Mouse (Mus musculus) embryonic facial prominence, embryonic 11.5 days (tissue): ENCODE data around the gene 2510002D24Rik. TPM values are rescaled to one million over a fixed set of nuclear protein-coding genes. Genes with fewer than 3 reads are reported as not detected.

Source experiments
- polyA plus RNA-seq: library from polyadenylated mRNA; unstranded; fragments of >200 nt; fragmentation: Nextera tagmentation; extraction: Ambion mirVana; gene quantifications from 2 replicates; pipeline ENCODE4 v1.2.1, GENCODE M21; 2014

Gene 2510002D24Rik
- polyA plus RNA-seq, 1 experiment from 2014 or later: 16.4 TPM

Other genes with a start within 250 kb of the 2510002D24Rik start
- 6.3 and 6.8 TPM in 2 replicates for gene Tbx1, start 245.9 kb upstream of the 2510002D24Rik start, polyA plus RNA-seq
- gene Gp1bb, start 214.2 kb upstream of the 2510002D24Rik start, polyA plus RNA-seq: 5.8 and 6.4 TPM in 2 replicates
- gene Gm49601, start 210.2 kb upstream of the 2510002D24Rik start, polyA plus RNA-seq: 1.1 and 3.0 TPM in 2 replicates
- gene Sept5, start 206.6 kb upstream of the 2510002D24Rik start, polyA plus RNA-seq: 33.7 and 39.9 TPM in 2 replicates
- gene Cldn5, start 59.7 kb upstream of the 2510002D24Rik start, polyA plus RNA-seq: 21.4 and 23.1 TPM in 2 replicates
- 82.1 and 84.7 TPM in 2 replicates for gene Ufd1, start 24.8 kb upstream of the 2510002D24Rik start, polyA plus RNA-seq
- gene Cdc45, start 24.6 kb upstream of the 2510002D24Rik start, polyA plus RNA-seq: 71.8 and 83.1 TPM in 2 replicates
- gene Gm28539, start within 50 bp of the 2510002D24Rik start, polyA plus RNA-seq: not detected in 2 replicates
- gene Mrpl40, start 40.3 kb downstream of the 2510002D24Rik start, polyA plus RNA-seq: 92.4 and 98.9 TPM in 2 replicates
- 11.6 and 14.9 TPM in 2 replicates for gene Hira, start 40.5 kb downstream of the 2510002D24Rik start, polyA plus RNA-seq